Mouse (Mus musculus) limb, embryonic 15.5 days (tissue): ENCODE measurements around the gene Ccdc81. TPM values are rescaled to one million over a fixed set of nuclear protein-coding genes. Genes with fewer than 3 reads are reported as not detected.
A peak's percentile ranks its signal among the peaks of the same experiment; 100 is the strongest.

Source experiments
- ATAC-seq: fragments of 200-750 bp; cut with Nextera tagmentation; 2 replicates; pipeline ENCODE4 v1.8.0; 2017; ENCODE audit warnings: low read depth, moderate TSS enrichment; ENCODE audit not compliant: insufficient number of reproducible peaks, low FRiP score, low TSS enrichment
- H3K27ac ChIP-seq: fragments of 300-500 bp; sonication (generic); 2 replicates; pipeline ENCODE4 v1.5.1; 2015; ENCODE audit warnings: moderate library complexity, mild to moderate bottlenecking, inconsistent platforms
- H3K27me3 ChIP-seq: fragments of 300-500 bp; sonication (generic); 2 replicates; pipeline ENCODE4 v1.6.1; 2015; ENCODE audit warnings: inconsistent platforms
- H3K36me3 ChIP-seq: fragments of 300-500 bp; sonication (generic); 2 replicates; pipeline ENCODE4 v1.6.1; 2015; ENCODE audit warnings: inconsistent platforms
- H3K4me1 ChIP-seq: fragments of 300-500 bp; sonication (generic); 2 replicates; pipeline ENCODE4 v1.6.1; 2015; ENCODE audit warnings: inconsistent platforms
- H3K4me2 ChIP-seq: fragments of 300-500 bp; sonication (generic); 2 replicates; pipeline ENCODE4 v1.6.1; 2015; ENCODE audit warnings: mild to moderate bottlenecking, inconsistent platforms
- H3K4me3 ChIP-seq: fragments of 300-500 bp; sonication (generic); 2 replicates; pipeline ENCODE4 v1.5.1; 2015; ENCODE audit warnings: mild to moderate bottlenecking, inconsistent platforms
- H3K9ac ChIP-seq: fragments of 300-500 bp; sonication (generic); 2 replicates; pipeline ENCODE4 v1.6.1; 2015; ENCODE audit warnings: inconsistent platforms
- H3K9me3 ChIP-seq: fragments of 300-500 bp; sonication (generic); 2 replicates; pipeline ENCODE4 v1.6.1; 2016; ENCODE audit warnings: inconsistent platforms
- WGBS: fragments of 180-500 bp; shearing (Covaris S2); methylation state at CpG from one replicate; pipeline ENCODE4 v1.1.7; 2015; 5-methylcytosine and 5-hydroxymethylcytosine counted together
- polyA plus RNA-seq: library from polyadenylated mRNA; unstranded; fragments of >200 nt; fragmentation: Nextera tagmentation; extraction: Ambion mirVana; gene quantifications from 2 replicates; pipeline ENCODE4 v1.2.1, GENCODE M21; 2015

Ccdc81 gene
- 0.07 and 0.09 TPM in 2 replicates for polyA plus RNA-seq

DNA sequence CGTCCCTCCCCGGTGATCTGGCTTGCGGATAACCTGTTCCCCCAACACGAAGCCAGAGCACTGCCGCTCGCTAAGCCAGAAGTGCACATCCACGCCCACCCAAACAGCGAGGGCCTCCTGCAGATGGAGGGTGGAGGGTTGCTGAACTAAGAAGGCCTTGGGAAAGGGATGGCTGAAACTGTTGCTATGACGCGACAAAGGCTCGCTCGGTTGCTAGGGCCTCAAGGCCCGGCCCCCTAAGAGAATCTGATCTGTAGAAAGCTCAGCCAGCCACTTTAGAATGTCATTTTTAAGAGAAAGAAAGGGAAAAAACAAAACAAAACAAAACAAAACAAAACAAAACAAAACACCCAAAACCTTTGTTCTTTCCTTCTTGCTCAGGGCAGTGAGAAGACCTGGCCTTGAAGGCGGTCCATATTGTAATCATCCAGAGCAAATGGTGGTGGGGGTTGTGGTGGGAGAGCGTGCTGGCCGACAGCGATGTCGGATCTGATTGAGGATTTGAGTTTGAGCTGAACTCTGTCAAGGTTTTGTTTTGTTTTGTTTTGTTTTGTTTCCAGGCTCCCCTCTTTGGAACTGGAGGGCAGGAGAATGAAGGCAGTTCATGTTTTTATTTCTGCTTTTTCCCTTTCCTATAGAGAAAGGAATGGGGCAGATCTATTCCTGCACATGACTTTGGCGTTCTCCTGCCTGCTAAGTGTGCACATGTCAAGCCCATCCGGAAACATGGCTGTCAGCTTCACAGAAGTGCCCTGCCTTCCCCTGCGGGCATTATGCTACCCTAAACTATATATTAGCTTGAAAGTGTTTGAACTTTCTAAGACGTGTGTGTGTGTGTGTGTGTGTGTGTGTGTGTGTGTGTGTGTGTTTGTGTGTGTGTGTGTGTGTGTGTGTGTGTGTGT lies at the start of gene Ccdc81:
Ccdc81 (minus strand) TSS at position 188 of the 902 bp plus-strand sequence.
- no peak within 1 kb of the TSS; the same call in 1 of the 2 replicates for H3K4me2 ChIP-seq
- WGBS: 32% methylated on average over 22 of the region's 22 CpGs

GRCm38 (mm10) chr7:89949403-89949802 lies 46.0 kb upstream of the Ccdc81 start:
- ATAC-seq: no peak
- Histone ChIP-seq H3K4me1 (no peaks in the 10 kb centered on the region), H3K36me3 (peaks cover 5% of the 10 kb centered on the region)

More for the DNA sequence above, at the start of gene Ccdc81:
- Histone ChIP-seq H3K4me1 (0 out of 2 replicates have a peak, but pooled peaks cover 2% of the 10 kb centered on the region), H3K36me3 (no peaks in the 10 kb centered on the region), H3K9ac (no peak within 1 kb of the TSS), H3K9me3 (no peaks in the 10 kb centered on the region), H3K27ac (no peak within 1 kb of the TSS), H3K4me3 (no peak within 1 kb of the TSS), H3K27me3 (no peaks in the 10 kb centered on the region)
- no peak for ATAC-seq

DNA sequence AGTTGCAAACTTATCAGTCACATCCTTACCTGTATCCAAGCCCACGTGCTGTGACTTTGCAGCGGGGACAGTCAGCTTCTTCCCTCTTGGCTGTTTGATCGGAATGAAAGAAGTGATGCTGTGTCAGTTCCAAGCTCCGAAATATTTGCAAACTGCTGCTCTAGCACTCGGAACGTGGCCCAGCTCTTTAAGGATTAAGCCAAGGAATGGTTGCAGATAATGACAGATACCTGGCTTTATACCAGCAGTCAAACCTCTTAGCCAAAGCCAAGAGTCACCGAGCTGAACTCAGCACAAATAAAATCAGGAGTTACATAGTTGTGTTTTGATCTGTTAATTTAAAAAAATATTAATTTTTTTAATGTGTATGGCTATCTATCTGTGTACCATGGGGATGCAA lies 44.6 kb upstream of the Ccdc81 start:
- H3K4me2 ChIP-seq: no peak overlapping the region
- no peak overlapping the region for H3K9ac ChIP-seq
- no peaks in the 10 kb centered on the region for H3K4me1 ChIP-seq
- no peaks in the 10 kb centered on the region for H3K27me3 ChIP-seq
- H3K4me3 ChIP-seq: no peak overlapping the region
- no peak for ATAC-seq
- H3K9me3 ChIP-seq: no peaks in the 10 kb centered on the region
- no peak overlapping the region for H3K27ac ChIP-seq
- 82% methylated on average over 7 of the region's 7 CpGs for WGBS
- H3K36me3 ChIP-seq: no peaks in the 10 kb centered on the region

More at GRCm38 (mm10) chr7:89949403-89949802, 46.0 kb upstream of the Ccdc81 start:
- no peak overlapping the region for H3K27ac ChIP-seq
- H3K9ac ChIP-seq: no peak overlapping the region
- no peak overlapping the region for H3K4me3 ChIP-seq
- no peak overlapping the region for H3K4me2 ChIP-seq
- 72% methylated on average over 4 of the region's 4 CpGs for WGBS
- H3K9me3 ChIP-seq: no peaks in the 10 kb centered on the region
- H3K27me3 ChIP-seq: no peaks in the 10 kb centered on the region

GRCm38 (mm10) chr7:89940571-89941463 lies 37.4 kb upstream of the Ccdc81 start, which contains the start of gene Hikeshi:
TSS of gene Hikeshi (minus strand) at chr7:89941204.
- H3K9me3 ChIP-seq: no peaks in the 10 kb centered on the region
- peaks cover 8% of the 10 kb centered on the region; the same call in 1 of the 2 replicates for H3K4me1 ChIP-seq
- peak within 1 kb of the TSS; percentile 62 for H3K4me3 ChIP-seq
- no peaks in the 10 kb centered on the region for H3K27me3 ChIP-seq
- peak within 1 kb of the TSS; percentile 64 for H3K9ac ChIP-seq
- WGBS: under 1% methylated on average over 45 of the region's 45 CpGs
- H3K36me3 ChIP-seq: no peaks in the 10 kb centered on the region
- H3K4me2 ChIP-seq: peak within 1 kb of the TSS; percentile 54
- H3K27ac ChIP-seq: peak within 1 kb of the TSS; percentile 68
- ATAC-seq: peak; percentile 97

GRCm38 (mm10) chr7:89939497-89940353 lies 36.3 kb upstream of the Ccdc81 start:
- no peak overlapping the region for H3K27ac ChIP-seq
- 52% methylated on average over 15 of the region's 15 CpGs for WGBS

DNA sequence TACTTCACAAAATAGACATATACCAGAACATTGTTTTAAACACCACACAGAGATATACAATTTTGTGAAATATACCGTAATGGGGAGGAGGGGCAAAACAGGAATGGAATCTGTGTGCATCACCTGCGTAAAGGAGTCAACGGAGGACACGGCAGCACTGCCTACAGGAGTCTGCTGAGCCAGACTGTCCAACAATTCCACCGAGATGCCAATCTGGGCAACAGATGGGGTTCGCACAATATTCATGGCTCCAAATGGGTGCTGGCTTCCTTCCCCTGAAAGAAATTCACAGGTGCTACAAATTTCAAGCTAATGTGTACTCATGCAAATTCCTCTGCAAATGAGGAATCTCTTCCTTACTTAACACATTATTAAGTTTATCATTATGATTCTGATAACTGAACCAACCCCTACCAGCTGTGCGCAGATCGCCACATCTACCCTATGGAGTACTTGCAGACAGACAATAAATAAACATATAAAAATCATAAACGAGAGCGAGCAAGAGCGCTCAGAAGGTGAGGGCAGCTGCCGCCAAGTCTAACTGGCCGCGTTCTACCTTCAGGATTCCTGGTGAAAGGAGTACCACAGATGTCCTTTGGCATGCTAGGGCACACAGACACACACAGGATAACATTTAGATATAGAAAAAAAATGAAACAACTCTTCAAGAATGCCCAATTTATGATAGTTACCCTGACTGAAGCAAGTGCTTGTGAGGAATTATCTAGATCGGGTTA lies 20.2 kb upstream of the Ccdc81 start:
- no peak for ATAC-seq
- Histone ChIP-seq H3K36me3 (peaks cover 23% of the 10 kb centered on the region), H3K4me1 (no peaks in the 10 kb centered on the region)

More at GRCm38 (mm10) chr7:89939497-89940353, 36.3 kb upstream of the Ccdc81 start:
- peak overlapping the region; percentile 62 for H3K4me3 ChIP-seq
- H3K9me3 ChIP-seq: no peaks in the 10 kb centered on the region
- no peaks in the 10 kb centered on the region for H3K27me3 ChIP-seq
- no peak for ATAC-seq
- H3K4me2 ChIP-seq: peak overlapping the region; percentile 54
- H3K4me1 ChIP-seq: peaks cover 8% of the 10 kb centered on the region; the same call in 1 of the 2 replicates
- no peaks in the 10 kb centered on the region for H3K36me3 ChIP-seq
- H3K9ac ChIP-seq: no peak overlapping the region

DNA sequence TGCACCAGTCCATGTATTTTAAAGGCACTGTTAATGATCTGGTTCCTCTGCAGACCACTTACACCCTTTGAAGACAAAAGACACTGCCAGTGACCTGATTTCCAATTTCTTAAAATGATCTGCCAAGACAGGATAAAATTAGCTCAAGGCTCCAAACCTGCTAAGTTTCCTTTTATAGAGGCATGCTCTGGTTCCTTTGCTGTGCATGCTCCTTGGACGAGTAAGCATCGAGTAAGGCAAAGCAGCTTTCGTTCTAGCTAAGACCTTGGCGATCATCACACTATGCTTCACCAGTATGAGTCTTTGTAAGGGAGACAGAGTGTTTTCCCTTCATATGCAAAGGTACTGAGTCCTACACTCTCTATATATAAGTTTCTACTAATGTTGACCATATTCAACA lies 14.3 kb upstream of the Ccdc81 start:
- peaks cover 10% of the 10 kb centered on the region for H3K36me3 ChIP-seq
- H3K9ac ChIP-seq: no peak overlapping the region
- no peaks in the 10 kb centered on the region for H3K27me3 ChIP-seq
- 79% methylated on average over 4 of the region's 4 CpGs for WGBS
- no peak overlapping the region for H3K4me2 ChIP-seq
- no peaks in the 10 kb centered on the region for H3K4me1 ChIP-seq
- no peak for ATAC-seq
- no peaks in the 10 kb centered on the region for H3K9me3 ChIP-seq
- no peak overlapping the region for H3K4me3 ChIP-seq
- no peak overlapping the region for H3K27ac ChIP-seq

More for the DNA sequence above, 20.2 kb upstream of the Ccdc81 start:
- Histone ChIP-seq H3K9me3 (no peaks in the 10 kb centered on the region), H3K4me2 (no peak overlapping the region), H3K27me3 (no peaks in the 10 kb centered on the region), H3K4me3 (no peak overlapping the region), H3K27ac (no peak overlapping the region), H3K9ac (no peak overlapping the region)
- 94% methylated on average over 15 of the region's 15 CpGs for WGBS

DNA sequence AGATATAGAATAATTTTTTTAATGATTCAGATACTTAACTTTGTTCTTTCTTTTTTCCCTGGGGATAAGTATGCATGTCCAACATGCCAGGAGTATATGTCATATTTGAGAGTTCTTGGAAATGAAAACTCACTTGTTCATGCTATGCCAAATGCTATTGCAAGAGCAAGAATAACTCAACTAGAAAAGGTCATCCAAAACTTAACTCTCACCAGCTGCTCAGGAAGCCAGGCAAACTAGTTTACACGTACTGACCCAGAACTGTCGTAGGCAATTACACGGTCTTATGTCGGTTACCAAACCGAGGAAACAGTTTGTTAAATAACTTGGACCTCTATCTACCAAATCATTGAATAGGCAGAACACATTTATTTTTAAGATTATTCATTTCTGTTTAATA lies 13.3 kb upstream of the Ccdc81 start:
- no peak overlapping the region for H3K4me3 ChIP-seq
- ATAC-seq: no peak
- no peak overlapping the region for H3K27ac ChIP-seq
- H3K4me2 ChIP-seq: no peak overlapping the region
- no peaks in the 10 kb centered on the region for H3K4me1 ChIP-seq
- H3K36me3 ChIP-seq: peaks cover 10% of the 10 kb centered on the region
- WGBS: 87% methylated on average over 5 of the region's 5 CpGs
- no peak overlapping the region for H3K9ac ChIP-seq
- no peaks in the 10 kb centered on the region for H3K27me3 ChIP-seq
- no peaks in the 10 kb centered on the region for H3K9me3 ChIP-seq

GRCm38 (mm10) chr7:89913432-89914158 lies 10.2 kb upstream of the Ccdc81 start:
- Histone ChIP-seq H3K9ac (no peak overlapping the region), H3K4me1 (peaks cover 6% of the 10 kb centered on the region), H3K4me2 (no peak overlapping the region), H3K27ac (no peak overlapping the region), H3K9me3 (no peaks in the 10 kb centered on the region), H3K27me3 (no peaks in the 10 kb centered on the region), H3K36me3 (peaks cover 5% of the 10 kb centered on the region; the same call in 1 of the 2 replicates), H3K4me3 (no peak overlapping the region)
- ATAC-seq: peak; percentile 75; the same call in 1 of the 2 replicates
- WGBS: 45% methylated on average over 3 of the region's 3 CpGs

DNA sequence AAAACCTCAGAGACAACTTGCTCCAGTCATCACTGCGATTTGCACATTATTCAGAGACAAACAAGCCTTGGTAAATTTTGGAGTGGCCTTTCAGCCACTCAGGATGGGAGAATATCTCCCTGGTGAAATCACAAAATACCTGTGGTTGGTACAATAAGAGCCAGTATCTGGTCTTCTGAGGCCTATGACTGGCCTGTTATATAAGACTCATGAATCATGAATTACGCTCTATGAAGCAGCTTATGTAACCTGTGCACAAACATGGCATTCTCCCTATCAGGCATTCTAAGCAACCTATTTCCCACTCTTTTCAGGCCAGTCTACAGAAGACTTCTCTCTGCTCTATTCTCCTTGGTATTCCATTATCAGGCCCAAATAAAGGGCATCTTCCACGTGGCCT lies 8.9 kb upstream of the Ccdc81 start:
- Histone ChIP-seq H3K9me3 (no peaks in the 10 kb centered on the region), H3K27ac (no peak overlapping the region), H3K9ac (no peak overlapping the region), H3K4me1 (peaks cover 6% of the 10 kb centered on the region), H3K36me3 (peaks cover 3% of the 10 kb centered on the region; the same call in 1 of the 2 replicates), H3K4me2 (no peak overlapping the region), H3K27me3 (no peaks in the 10 kb centered on the region), H3K4me3 (no peak overlapping the region)
- ATAC-seq: no peak
- 86% methylated on average over 3 of the region's 3 CpGs for WGBS
